Mouse (Mus musculus) testis, adult 2 months (tissue): ENCODE data around the gene Kras. TPM values are rescaled to one million over a fixed set of nuclear protein-coding genes. Genes with fewer than 3 reads are reported as not detected.

Experiments
- H3K27ac ChIP-seq: fragments of 200-500 bp; 2 replicates; pipeline ENCODE4 v1.5.1; 2012; ENCODE audit warnings: low read depth, low read length; ENCODE audit not compliant: control insufficient read depth, insufficient read depth
- H3K27me3 ChIP-seq: fragments of 200-500 bp; 2 replicates; pipeline ENCODE4 v1.6.1; 2012; ENCODE audit warnings: mild to moderate bottlenecking, low read length, moderate library complexity; ENCODE audit not compliant: control insufficient read depth, insufficient read depth
- H3K36me3 ChIP-seq: fragments of 200-500 bp; 2 replicates; pipeline ENCODE4 v1.6.1; 2012; ENCODE audit warnings: mild to moderate bottlenecking, low read length; ENCODE audit not compliant: control insufficient read depth, insufficient read depth
- H3K4me1 ChIP-seq: fragments of 200-500 bp; 2 replicates; pipeline ENCODE4 v1.6.1; 2012; ENCODE audit warnings: low read length; ENCODE audit not compliant: control insufficient read depth, insufficient read depth
- H3K4me3 ChIP-seq: fragments of 200-500 bp; 2 replicates; pipeline ENCODE4 v1.5.1; 2012; ENCODE audit warnings: low read depth, mild to moderate bottlenecking, low read length, moderate library complexity, mixed read lengths; ENCODE audit not compliant: control insufficient read depth
- CTCF ChIP-seq: fragments of 200-500 bp; IDR thresholded peaks from 2 replicates; pipeline ENCODE4 v1.5.1; 2012; ENCODE audit warnings: low read depth, mild to moderate bottlenecking, inconsistent platforms, low read length, moderate library complexity; ENCODE audit not compliant: control insufficient read depth, insufficient read depth, insufficient replicate concordance
- POLR2A ChIP-seq: fragments of 200-500 bp; IDR thresholded peaks from 2 replicates; pipeline ENCODE4 v1.6.1; 2012; ENCODE audit warnings: low read depth, mild to moderate bottlenecking, inconsistent platforms, low read length, moderate library complexity; ENCODE audit not compliant: control insufficient read depth
- polyA plus RNA-seq: library from polyadenylated mRNA; depleted of rRNA; stranded (reverse); fragments of >200 nt; gene quantifications from 2 replicates; pipeline ENCODE4 v1.2.3, GENCODE M21; 2012

The Kras gene
- polyA plus RNA-seq, 1 experiment, result 8.0 TPM

DNA sequence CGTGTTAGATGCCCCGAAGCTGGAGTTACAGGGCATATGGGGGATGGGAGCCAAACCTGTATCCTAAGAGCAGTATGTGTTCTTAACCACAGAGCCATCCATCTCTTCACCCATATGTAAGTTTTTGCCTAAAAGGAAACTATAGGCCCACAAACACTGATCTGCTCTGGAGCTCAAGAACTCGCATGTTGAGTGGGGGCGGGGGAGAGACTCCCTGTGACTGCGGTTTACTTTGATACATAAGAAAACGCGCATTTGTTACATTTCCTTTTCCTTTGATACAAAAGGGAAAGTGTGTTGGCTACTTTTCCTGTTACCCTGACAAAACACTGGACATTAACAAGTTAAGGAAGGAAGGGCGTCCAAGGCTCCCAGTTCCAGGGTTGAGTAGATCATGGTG lies 34.2 kb upstream of the Kras start:
- no peaks in the 10 kb centered on the region for H3K27me3 ChIP-seq
- TF ChIP-seq CTCF, result no peak
- no peak for TF ChIP-seq POLR2A
- no peaks in the 10 kb centered on the region for H3K36me3 ChIP-seq
- H3K4me1 ChIP-seq, result no peaks in the 10 kb centered on the region
- no peak overlapping the region for H3K27ac ChIP-seq
- no peak overlapping the region for H3K4me3 ChIP-seq

DNA sequence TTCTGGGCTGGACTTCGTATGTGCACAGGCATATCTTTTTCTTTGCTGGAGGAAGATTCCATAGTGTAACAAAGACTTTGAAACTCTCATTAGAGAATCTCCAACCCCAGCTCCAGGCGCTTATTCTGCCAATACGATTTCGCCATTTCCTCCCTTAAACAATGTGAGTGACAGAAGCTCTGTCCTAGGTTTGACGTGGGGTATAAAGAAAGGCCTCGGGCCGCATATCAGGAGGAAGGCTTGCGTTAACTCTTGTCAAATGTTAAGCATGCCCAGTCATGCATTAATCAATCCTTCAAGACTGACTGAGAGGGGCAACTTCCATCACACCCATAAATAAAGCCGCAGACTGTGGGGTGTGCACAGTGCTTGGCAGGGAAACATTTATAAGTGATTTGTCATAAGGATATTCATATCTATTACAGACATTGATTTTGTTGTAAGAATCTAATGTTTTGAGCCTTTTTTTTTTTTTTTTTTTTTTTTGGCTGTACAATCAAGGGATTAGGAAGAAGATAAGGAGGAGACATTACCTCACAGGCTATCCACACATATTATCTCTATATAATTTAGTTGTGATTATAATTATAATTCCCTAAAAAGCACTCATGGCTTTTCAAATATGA lies 27.2 kb upstream of the Kras start:
- Histone ChIP-seq H3K4me1 (peaks cover 8% of the 10 kb centered on the region), H3K4me3 (no peak overlapping the region), H3K27me3 (no peaks in the 10 kb centered on the region), H3K36me3 (no peaks in the 10 kb centered on the region), H3K27ac (no peak overlapping the region)
- TF ChIP-seq POLR2A (no peak), CTCF (no peak)

GRCm38 (mm10) chr6:145276265-145276780 lies 26.3 kb upstream of the Kras start:
- H3K4me1 ChIP-seq, result peaks cover 8% of the 10 kb centered on the region
- TF ChIP-seq POLR2A (peak; percentile 18; the same call in 1 of the 2 replicates), CTCF (no peak)
- no peaks in the 10 kb centered on the region for H3K27me3 ChIP-seq
- peak overlapping the region; percentile 73 for H3K4me3 ChIP-seq
- peak overlapping the region; percentile 29; the same call in 1 of the 2 replicates for H3K27ac ChIP-seq
- no peaks in the 10 kb centered on the region for H3K36me3 ChIP-seq

- H3K4me1 ChIP-seq, result peaks cover 11% of the 10 kb centered on the region
Measured at GRCm38 (mm10) chr6:145275586-145276219, 25.7 kb upstream of the Kras start.

DNA sequence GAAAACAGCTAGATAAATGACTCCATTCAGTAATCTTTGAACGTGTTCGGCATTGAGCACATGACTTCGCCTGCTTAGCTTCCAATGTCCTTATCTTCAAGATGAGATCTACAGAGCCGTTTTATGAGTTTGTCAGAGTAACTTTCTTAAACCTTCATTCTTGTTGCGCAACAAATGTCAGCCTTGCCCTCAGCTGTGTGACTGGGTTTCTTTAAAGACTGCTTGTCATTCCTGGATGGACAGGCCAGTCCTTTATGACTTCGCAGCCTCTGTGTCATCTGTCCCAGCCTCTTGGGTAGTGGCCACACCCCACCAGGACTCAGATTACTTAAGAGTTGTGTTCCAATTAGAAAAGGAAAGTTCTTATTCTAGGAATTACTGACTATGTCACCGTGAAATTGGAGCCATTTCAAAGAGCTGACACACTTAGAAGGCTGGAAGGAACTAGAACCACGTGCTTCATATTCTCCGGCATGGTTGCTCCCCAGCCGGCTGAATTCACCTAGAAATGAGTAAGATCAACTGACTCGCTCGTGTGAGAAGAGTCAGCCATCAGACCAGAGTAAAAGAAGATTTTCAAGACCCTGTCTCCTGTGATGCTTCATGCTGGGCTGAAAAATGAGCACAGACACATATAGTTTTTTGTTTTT lies 24.1 kb upstream of the Kras start:
- Histone ChIP-seq H3K36me3 (no peaks in the 10 kb centered on the region), H3K27me3 (no peaks in the 10 kb centered on the region), H3K4me3 (peak overlapping the region; percentile 77), H3K27ac (no peak overlapping the region; the same call in 1 of the 2 replicates), H3K4me1 (peaks cover 11% of the 10 kb centered on the region)
- TF ChIP-seq CTCF, result no peak

More at GRCm38 (mm10) chr6:145275586-145276219, 25.7 kb upstream of the Kras start:
- H3K36me3 ChIP-seq, result no peaks in the 10 kb centered on the region
- H3K4me3 ChIP-seq, result peak overlapping the region; percentile 73
- TF ChIP-seq CTCF (no peak), POLR2A (no peak)
- H3K27ac ChIP-seq, result no peak overlapping the region
- no peaks in the 10 kb centered on the region for H3K27me3 ChIP-seq

DNA sequence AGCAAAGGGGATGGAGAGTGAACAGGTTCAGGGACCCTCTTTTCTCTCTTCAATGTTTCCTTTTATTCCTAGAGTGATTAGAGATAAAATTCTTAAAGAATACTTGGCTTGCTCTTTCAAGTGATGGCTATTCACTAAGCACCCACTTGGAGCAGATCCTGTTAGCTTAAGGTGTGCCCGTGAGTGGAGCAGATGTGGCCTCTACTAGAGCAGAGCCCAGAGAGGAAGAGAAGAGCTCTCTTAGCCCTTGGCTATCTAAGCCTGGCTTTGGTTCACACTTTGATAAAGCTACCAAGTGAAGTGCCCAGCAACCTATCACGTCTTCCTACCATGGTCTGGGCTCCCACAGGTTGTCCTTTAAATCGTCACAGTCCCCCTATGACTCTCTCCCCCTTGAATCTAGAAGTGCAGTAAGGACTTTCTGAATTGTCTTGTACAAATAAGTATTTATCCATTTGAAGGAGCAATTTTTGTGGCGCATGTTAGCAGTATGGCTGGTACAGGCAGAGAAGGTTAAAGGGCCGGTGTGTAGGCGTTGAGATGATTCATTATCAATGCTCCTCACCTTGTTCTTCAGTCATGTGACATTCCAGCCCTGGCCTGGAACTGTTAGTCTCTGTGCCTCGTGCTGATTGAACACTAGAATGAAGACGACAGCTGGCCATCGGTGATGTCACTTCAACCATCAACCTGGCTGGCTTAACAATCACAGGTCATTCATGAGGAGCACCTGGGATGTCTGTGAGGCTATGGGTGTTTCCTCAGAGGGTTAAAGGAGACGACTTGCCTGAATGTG lies 22.3 kb upstream of the Kras start:
- Histone ChIP-seq H3K36me3 (no peaks in the 10 kb centered on the region), H3K4me3 (peak overlapping the region; percentile 77), H3K27me3 (no peaks in the 10 kb centered on the region), H3K4me1 (peaks cover 11% of the 10 kb centered on the region), H3K27ac (no peak overlapping the region)
- TF ChIP-seq POLR2A (no peak), CTCF (no peak)
